Mouse (Mus musculus): ENCODE results near the gene Mdm2.

DNA sequence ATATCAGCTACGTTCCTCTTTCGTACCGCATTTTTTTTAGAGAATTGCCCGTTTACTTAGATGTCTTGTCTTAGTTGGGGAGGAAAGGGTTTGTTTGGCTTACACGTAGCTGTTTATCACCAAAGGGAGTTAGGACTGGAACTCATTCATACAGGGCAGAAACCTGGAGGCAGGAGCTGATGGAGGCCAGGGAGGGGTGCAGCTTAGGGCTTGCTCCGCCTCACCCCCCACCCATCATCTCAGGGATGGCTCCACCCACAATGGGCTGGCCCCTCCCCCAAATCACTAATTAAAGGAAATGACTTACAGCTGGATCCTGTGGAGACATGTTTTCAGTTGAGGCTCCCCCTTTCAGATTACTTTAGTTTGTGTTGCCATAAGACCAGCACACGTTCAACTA is 37.2 kb upstream of the Mdm2 start:
- TF ChIP-seq CTCF (IDR thresholded peaks at IDR 0.05; ENCODE audit: borderline replicate concordance, extremely low read depth, insufficient read depth, insufficient read length) (no peak), POLR2A (IDR thresholded peaks at IDR 0.05; ENCODE audit: borderline replicate concordance, extremely low read depth, insufficient read depth, insufficient read length, poor library complexity, severe bottlenecking) (no peak)
